Mouse (Mus musculus) kidney, adult 2 months (tissue): ENCODE measurements around the gene Cygb.

Experiments used
- CTCF ChIP-seq: fragments of 200-500 bp; conservative IDR thresholded peaks from 2 replicates; pipeline ENCODE4 v1.5.1; 2011; ENCODE audit warnings: low read depth, mild to moderate bottlenecking, control low read depth, low read length, moderate library complexity, mixed read lengths; ENCODE audit not compliant: insufficient read depth, insufficient read length
- POLR2A ChIP-seq: fragments of 200-500 bp; IDR thresholded peaks from one replicate; pipeline ENCODE4 v1.6.1; 2011; ENCODE audit warnings: low read depth, low read length, control low read depth

DNA sequence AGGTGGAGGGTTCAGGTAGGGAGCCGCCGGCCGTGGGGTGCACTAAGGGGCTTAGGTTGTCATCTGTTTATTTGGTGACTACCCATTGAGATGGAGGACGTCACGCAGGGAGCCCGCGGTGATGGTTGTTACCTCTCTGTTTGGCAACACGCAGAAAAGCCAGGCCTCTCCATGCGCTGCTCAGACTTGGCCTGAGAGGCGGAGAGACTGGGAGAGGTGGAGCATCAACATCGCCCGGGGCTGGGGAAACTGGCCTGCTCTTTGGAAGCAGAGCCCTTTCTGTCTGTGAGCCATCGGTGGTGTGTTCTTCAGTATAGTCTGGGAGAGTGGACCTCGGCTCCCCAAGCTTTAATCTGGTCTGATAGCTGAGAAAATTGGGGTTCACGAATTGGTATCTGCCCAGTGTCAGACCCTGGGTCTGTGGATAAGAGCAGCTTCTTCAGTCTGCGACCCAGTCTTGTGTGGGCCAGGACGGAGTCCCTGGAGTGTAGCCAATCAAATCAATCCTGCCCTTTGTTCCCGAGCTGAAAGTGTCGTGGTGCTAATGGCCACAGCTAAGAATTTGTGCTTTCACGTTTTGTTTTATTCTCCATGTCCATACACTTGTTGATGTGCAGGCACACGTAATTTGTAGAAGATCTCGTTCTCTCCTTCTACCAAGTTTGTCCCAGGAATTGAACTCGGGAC is 41.2 kb upstream of the Cygb start:
- TF ChIP-seq CTCF (no peak), POLR2A (no peak)
